Comparison of ENCODE assay signal across 8 mouse cellular contexts in the genomic region with DNA sequence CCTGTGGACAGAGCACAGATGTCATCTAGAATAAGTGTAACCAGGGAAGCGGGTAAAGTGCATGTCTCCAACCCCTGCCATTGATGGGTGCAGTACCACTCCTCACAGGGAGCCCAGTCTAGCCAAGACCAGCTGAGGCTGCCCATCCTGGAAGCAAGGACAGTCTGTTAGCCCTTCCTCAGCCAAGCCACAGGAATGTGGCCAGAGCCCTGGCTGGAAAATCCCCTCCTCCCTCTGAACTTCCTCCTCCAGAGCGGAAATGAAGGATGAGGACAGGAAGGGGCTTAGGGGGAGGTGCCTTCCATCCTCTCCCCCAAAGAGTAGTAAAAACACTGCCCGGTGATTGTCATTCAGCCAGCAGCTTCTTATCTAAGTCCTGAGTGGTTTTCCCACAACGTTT.
A peak's percentile ranks its signal among the peaks of the same experiment; 100 is the strongest.
DNase-seq lines count a peak whose midpoint lies in the region; ATAC-seq lines count a peak whose summit lies in the region.

No protein-coding gene starts in this region.

- ATAC-seq in hindbrain, embryonic 14.5 days (ENCODE audit: low FRiP score): no peak
- ATAC-seq in hindbrain, embryonic 13.5 days (ENCODE audit: low FRiP score): no peak
- peak; percentile 70 for ATAC-seq in kidney, embryonic 16.5 days (ENCODE audit: low FRiP score, low TSS enrichment)
- ATAC-seq in megakaryocyte progenitor cell, adult 5-6 weeks (replicated peaks; ENCODE audit: poor library complexity): 0 out of 2 replicates have a peak, but pooled peaks have one; percentile 9

- H3K27ac ChIP-seq in hindbrain, embryonic 14.5 days: 0 out of 2 replicates have a peak overlapping the region, but pooled peaks have one; percentile 9
- H3K27ac ChIP-seq in hindbrain, embryonic 13.5 days: no peak overlapping the region
- peak overlapping the region; percentile 81 for H3K27ac ChIP-seq in kidney, embryonic 16.5 days (ENCODE audit: low read length)

- WGBS in hindbrain, embryonic 14.5 days: 75% methylated on average over 4 of the region's 4 CpGs
- WGBS in hindbrain, embryonic 13.5 days: 57% methylated on average over 4 of the region's 4 CpGs
- WGBS in kidney, embryonic 16.5 days: 35% methylated on average over 4 of the region's 4 CpGs

- no peaks in the 10 kb centered on the region for H3K27me3 ChIP-seq in hindbrain, embryonic 14.5 days (ENCODE audit: control insufficient read depth, insufficient read depth, low read length)
- H3K27me3 ChIP-seq in hindbrain, embryonic 13.5 days: no peaks in the 10 kb centered on the region
- no peaks in the 10 kb centered on the region for H3K27me3 ChIP-seq in kidney, embryonic 16.5 days (ENCODE audit: insufficient read depth, low read length)

- H3K9me3 ChIP-seq in hindbrain, embryonic 14.5 days (ENCODE audit: control insufficient read depth, low read length): no peaks in the 10 kb centered on the region
- H3K9me3 ChIP-seq in hindbrain, embryonic 13.5 days: no peaks in the 10 kb centered on the region
- H3K9me3 ChIP-seq in kidney, embryonic 16.5 days (ENCODE audit: low read length): no peaks in the 10 kb centered on the region

- H3K4me1 ChIP-seq in hindbrain, embryonic 14.5 days (replicated peaks; ENCODE audit: control insufficient read depth, insufficient read depth, low read length): no peaks in the 10 kb centered on the region
- peaks cover 8% of the 10 kb centered on the region; the same call in 1 of the 2 replicates for H3K4me1 ChIP-seq in hindbrain, embryonic 13.5 days (replicated peaks)
- H3K4me1 ChIP-seq in kidney, embryonic 16.5 days (ENCODE audit: insufficient read depth, low read length): peaks cover 51% of the 10 kb centered on the region

- no peak overlapping the region for H3K9ac ChIP-seq in hindbrain, embryonic 14.5 days
- no peak overlapping the region for H3K9ac ChIP-seq in hindbrain, embryonic 13.5 days
- 0 out of 2 replicates have a peak overlapping the region, but pooled peaks have one; percentile 14 for H3K9ac ChIP-seq in kidney, embryonic 16.5 days (replicated peaks; ENCODE audit: low read length)

- DNase-seq in hindbrain, embryonic 14.5 days (ENCODE audit: low spot score): no peak
- DNase-seq in heart, adult 18-20 months: peak; percentile 62 to 81
- DNase-seq in natural killer cell, adult 2 months (ENCODE audit: low spot score in 2 of 2): no peak
- DNase-seq in cerebellum, adult 11-12 months: no peak
- DNase-seq in layer of hippocampus, postnatal 25 days (ENCODE audit: extremely low spot score in 1 of 2, low spot score in 1 of 2): no peak

- H3K36me3 ChIP-seq in hindbrain, embryonic 14.5 days (replicated peaks; ENCODE audit: control insufficient read depth, insufficient read depth): no peaks in the 10 kb centered on the region
- no peaks in the 10 kb centered on the region for H3K36me3 ChIP-seq in hindbrain, embryonic 13.5 days
- peaks cover 10% of the 10 kb centered on the region for H3K36me3 ChIP-seq in kidney, embryonic 16.5 days (ENCODE audit: insufficient read depth, low read length)

- H3K4me3 ChIP-seq in hindbrain, embryonic 14.5 days (replicated peaks; ENCODE audit: low read length): no peak overlapping the region
- no peak overlapping the region for H3K4me3 ChIP-seq in hindbrain, embryonic 13.5 days
- no peak overlapping the region for H3K4me3 ChIP-seq in kidney, embryonic 16.5 days (ENCODE audit: low read length)

- no peak overlapping the region for H3K4me2 ChIP-seq in hindbrain, embryonic 14.5 days (replicated peaks)
- H3K4me2 ChIP-seq in hindbrain, embryonic 13.5 days: no peak overlapping the region
- H3K4me2 ChIP-seq in kidney, embryonic 16.5 days (replicated peaks; ENCODE audit: low read depth, low read length): no peak overlapping the region

Comparison
In these comparisons a context has a peak if more than half of its experiments do, and no peak if none do; other contexts are left out.
1. ATAC-seq: peak in kidney, embryonic 16.5 days (single experiment) and megakaryocyte progenitor cell, adult 5-6 weeks (single experiment); none in hindbrain, embryonic 14.5 days (single experiment) and hindbrain, embryonic 13.5 days (single experiment).
2. DNase-seq: peak in heart, adult 18-20 months (2 of 2); none in hindbrain, embryonic 14.5 days (single experiment), natural killer cell, adult 2 months (0 of 2), cerebellum, adult 11-12 months (single experiment) and layer of hippocampus, postnatal 25 days (0 of 2).